Mouse (Mus musculus) liver, embryonic 16.5 days (tissue): ENCODE data around the gene Rpl3l. TPM values are rescaled to one million over a fixed set of nuclear protein-coding genes. Genes with fewer than 3 reads are reported as not detected.

Source experiments
- ATAC-seq: fragments of 200-750 bp; cut with Nextera tagmentation; 2 replicates; pipeline ENCODE4 v1.8.0; 2017; ENCODE audit warnings: low read depth, mild to moderate bottlenecking, moderate number of reproducible peaks, moderate library complexity
- H3K27ac ChIP-seq: fragments of 300-500 bp; sonication (generic); 2 replicates; pipeline ENCODE4 v1.5.1; 2014; ENCODE audit warnings: mild to moderate bottlenecking, low read length
- H3K27me3 ChIP-seq: fragments of 300-500 bp; sonication (generic); 2 replicates; pipeline ENCODE4 v1.6.1; 2014; ENCODE audit warnings: low read depth, low read length, mixed read lengths; ENCODE audit not compliant: control insufficient read depth, insufficient read depth
- H3K36me3 ChIP-seq: fragments of 300-500 bp; sonication (generic); 2 replicates; pipeline ENCODE4 v1.6.1; 2014; ENCODE audit warnings: mild to moderate bottlenecking; ENCODE audit not compliant: control insufficient read depth, insufficient read depth
- H3K4me1 ChIP-seq: fragments of 300-500 bp; sonication (generic); 2 replicates; pipeline ENCODE4 v1.6.1; 2014; ENCODE audit warnings: low read depth, low read length, mixed read lengths; ENCODE audit not compliant: control insufficient read depth
- H3K4me2 ChIP-seq: fragments of 300-500 bp; sonication (generic); 2 replicates; pipeline ENCODE4 v1.6.1; 2014; ENCODE audit warnings: low read depth, low read length, mixed read lengths
- H3K4me3 ChIP-seq: fragments of 300-500 bp; sonication (generic); 2 replicates; pipeline ENCODE4 v1.5.1; 2014; ENCODE audit warnings: low read depth, mild to moderate bottlenecking, low read length
- H3K9ac ChIP-seq: fragments of 300-500 bp; sonication (generic); 2 replicates; pipeline ENCODE4 v1.6.1; 2014; ENCODE audit warnings: low read depth, low read length
- H3K9me3 ChIP-seq: fragments of 300-500 bp; sonication (generic); replicated peaks from 2 replicates; pipeline ENCODE4 v1.6.1; 2016; ENCODE audit warnings: low read length; ENCODE audit not compliant: control insufficient read depth
- WGBS: fragments of 180-500 bp; shearing (Covaris S2); extraction: QIAGEN DNeasy Blood & Tissue Kit; methylation state at CpG from one replicate; pipeline ENCODE4 v1.1.7; 2014; ENCODE audit not compliant: insufficient replicate concordance; 5-methylcytosine and 5-hydroxymethylcytosine counted together
- polyA plus RNA-seq: library from polyadenylated mRNA; unstranded; fragments of >200 nt; fragmentation: Nextera tagmentation; extraction: Ambion mirVana; gene quantifications from 2 replicates; pipeline ENCODE4 v1.2.1, GENCODE M21; 2015

Gene Rpl3l
- polyA plus RNA-seq = 0.34 TPM in 1 of 2 replicates, not detected in the other

- no peaks in the 10 kb centered on the region; the same call in 1 of the 2 replicates for H3K27me3 ChIP-seq
- H3K4me3 ChIP-seq = no peak within 1 kb of the TSS
- no peak within 1 kb of the TSS for H3K27ac ChIP-seq
- no peaks in the 10 kb centered on the region; the same call in 1 of the 2 replicates for H3K36me3 ChIP-seq
- peaks cover 14% of the 10 kb centered on the region for H3K4me1 ChIP-seq
- 62% methylated on average over 2 of the region's 2 CpGs for WGBS
- no peaks in the 10 kb centered on the region for H3K9me3 ChIP-seq
- H3K9ac ChIP-seq = no peak within 1 kb of the TSS
- no peak within 1 kb of the TSS for H3K4me2 ChIP-seq
- ATAC-seq = no peak
Observed at GRCm38 (mm10) chr17:24727618-24728017, at the start of gene Rpl3l. Gene Rpl3l (plus strand): TSS chr17:24727820.

- 32% methylated on average over 16 of the region's 16 CpGs for WGBS
- H3K4me3 ChIP-seq = peak overlapping the region; percentile 20
- ATAC-seq = peak; percentile 50; the same call in 1 of the 2 replicates
Observed at GRCm38 (mm10) chr17:24686514-24686913, 41.1 kb upstream of the Rpl3l start.

GRCm38 (mm10) chr17:24687146-24687595 lies 40.4 kb upstream of the Rpl3l start:
- Histone ChIP-seq H3K27me3 (peaks cover 48% of the 10 kb centered on the region), H3K4me2 (peak overlapping the region; percentile 78), H3K27ac (no peak overlapping the region), H3K4me1 (peaks cover 19% of the 10 kb centered on the region), H3K4me3 (peak overlapping the region; percentile 59), H3K9me3 (no peaks in the 10 kb centered on the region), H3K36me3 (no peaks in the 10 kb centered on the region; the same call in 1 of the 2 replicates), H3K9ac (peak overlapping the region; percentile 44; the same call in 1 of the 2 replicates)
- under 1% methylated on average over 24 of the region's 25 CpGs for WGBS
- peak; percentile 74 for ATAC-seq

More at GRCm38 (mm10) chr17:24686514-24686913, 41.1 kb upstream of the Rpl3l start:
- Histone ChIP-seq H3K4me2 (peak overlapping the region; percentile 50), H3K27ac (no peak overlapping the region), H3K36me3 (no peaks in the 10 kb centered on the region), H3K4me1 (peaks cover 19% of the 10 kb centered on the region), H3K9me3 (no peaks in the 10 kb centered on the region), H3K27me3 (peaks cover 45% of the 10 kb centered on the region), H3K9ac (no peak overlapping the region)

- WGBS = 16% methylated on average over 23 of the region's 23 CpGs
- no peak overlapping the region; the same call in 1 of the 2 replicates for H3K9ac ChIP-seq
- no peak for ATAC-seq
- peak overlapping the region; percentile 59 for H3K4me3 ChIP-seq
- H3K27me3 ChIP-seq = peaks cover 49% of the 10 kb centered on the region
- no peak overlapping the region for H3K27ac ChIP-seq
- H3K4me1 ChIP-seq = peaks cover 19% of the 10 kb centered on the region
- H3K4me2 ChIP-seq = peak overlapping the region; percentile 78
- no peaks in the 10 kb centered on the region; the same call in 1 of the 2 replicates for H3K36me3 ChIP-seq
- no peaks in the 10 kb centered on the region for H3K9me3 ChIP-seq
Observed at GRCm38 (mm10) chr17:24687599-24687998, 40.0 kb upstream of the Rpl3l start.

GRCm38 (mm10) chr17:24689251-24690081 lies 38.2 kb upstream of the Rpl3l start, which contains the start of gene Syngr3:
Gene Syngr3 (minus strand): TSS chr17:24689955.
- Histone ChIP-seq H3K9ac (no peak within 1 kb of the TSS), H3K36me3 (no peaks in the 10 kb centered on the region; the same call in 1 of the 2 replicates), H3K9me3 (no peaks in the 10 kb centered on the region), H3K27me3 (peaks cover 49% of the 10 kb centered on the region), H3K4me1 (peaks cover 19% of the 10 kb centered on the region), H3K4me3 (peak within 1 kb of the TSS; percentile 26), H3K4me2 (peak within 1 kb of the TSS; percentile 44), H3K27ac (no peak within 1 kb of the TSS)
- 3% methylated on average over 55 of the region's 55 CpGs for WGBS
- ATAC-seq = no peak

- Histone ChIP-seq H3K4me3 (no peak overlapping the region), H3K9ac (no peak overlapping the region), H3K27ac (no peak overlapping the region), H3K4me2 (no peak overlapping the region), H3K4me1 (peaks cover 28% of the 10 kb centered on the region), H3K9me3 (no peaks in the 10 kb centered on the region), H3K27me3 (peaks cover 45% of the 10 kb centered on the region), H3K36me3 (no peaks in the 10 kb centered on the region; the same call in 1 of the 2 replicates)
- 53% methylated on average over 5 of the region's 5 CpGs for WGBS
- no peak for ATAC-seq
Observed at GRCm38 (mm10) chr17:24692385-24692784, 35.2 kb upstream of the Rpl3l start.

- Histone ChIP-seq H3K4me3 (peak overlapping the region; percentile 85), H3K4me1 (peaks cover 19% of the 10 kb centered on the region), H3K9ac (peak overlapping the region; percentile 86), H3K4me2 (peak overlapping the region; percentile 94), H3K27ac (peak overlapping the region; percentile 80), H3K9me3 (no peaks in the 10 kb centered on the region), H3K36me3 (no peaks in the 10 kb centered on the region; the same call in 1 of the 2 replicates), H3K27me3 (peaks cover 14% of the 10 kb centered on the region)
- ATAC-seq = peak; percentile 3; the same call in 1 of the 2 replicates
- 8% methylated on average over 51 of the region's 51 CpGs for WGBS
Observed at GRCm38 (mm10) chr17:24695326-24696010, 32.2 kb upstream of the Rpl3l start.

- peaks cover 19% of the 10 kb centered on the region for H3K4me1 ChIP-seq
- H3K27ac ChIP-seq = peak within 1 kb of the TSS; percentile 80
- no peaks in the 10 kb centered on the region for H3K9me3 ChIP-seq
- ATAC-seq = peak; percentile 97
- peaks cover 5% of the 10 kb centered on the region; the same call in 1 of the 2 replicates for H3K36me3 ChIP-seq
- H3K9ac ChIP-seq = peak within 1 kb of the TSS; percentile 86
- peaks cover 7% of the 10 kb centered on the region for H3K27me3 ChIP-seq
- H3K4me3 ChIP-seq = peak within 1 kb of the TSS; percentile 85
- peak within 1 kb of the TSS; percentile 94 for H3K4me2 ChIP-seq
- WGBS = under 1% methylated on average over 75 of the region's 76 CpGs
Observed at GRCm38 (mm10) chr17:24696011-24696697, 31.5 kb upstream of the Rpl3l start, which contains the start of the genes Gfer and Noxo1. Gene Gfer (minus strand): TSS chr17:24696156. Gene Noxo1 (plus strand): TSS chr17:24696234.
